Mouse (Mus musculus) kidney, embryonic 14.5 days (tissue): ENCODE measurements at regions not wholly inside any gene's neighbourhood (a gene's known extent, or its start where the extent isn't known, plus 50 kb on each side); places are given as distances from the start of the nearest gene placed in this dataset.
A peak's percentile ranks its signal among the peaks of the same experiment; 100 is the strongest.

Experiments used
- ATAC-seq: fragments of 200-750 bp; cut with Nextera tagmentation; 2 replicates; pipeline ENCODE4 v1.8.0; 2017; ENCODE audit warnings: moderate number of reproducible peaks, mild to moderate bottlenecking, moderate TSS enrichment, moderate library complexity; ENCODE audit not compliant: low FRiP score, low TSS enrichment
- H3K27ac ChIP-seq: fragments of 300-500 bp; sonication (generic); 2 replicates; pipeline ENCODE4 v1.5.1; 2014; ENCODE audit warnings: low read depth, mild to moderate bottlenecking, low read length, moderate library complexity, mixed read lengths
- H3K27me3 ChIP-seq: fragments of 300-500 bp; sonication (generic); 2 replicates; pipeline ENCODE4 v1.6.1; 2014; ENCODE audit warnings: mild to moderate bottlenecking, low read length; ENCODE audit not compliant: control insufficient read depth, insufficient read depth
- H3K36me3 ChIP-seq: fragments of 300-500 bp; sonication (generic); 2 replicates; pipeline ENCODE4 v1.6.1; 2014; ENCODE audit warnings: low read length, mixed read lengths; ENCODE audit not compliant: control insufficient read depth, insufficient read depth
- H3K4me1 ChIP-seq: fragments of 300-500 bp; sonication (generic); 2 replicates; pipeline ENCODE4 v1.6.1; 2014; ENCODE audit warnings: low read length, mixed read lengths; ENCODE audit not compliant: control insufficient read depth, insufficient read depth
- H3K4me2 ChIP-seq: fragments of 300-500 bp; sonication (generic); replicated peaks from 2 replicates; pipeline ENCODE4 v1.6.1; 2014; ENCODE audit warnings: low read depth, mild to moderate bottlenecking, low read length
- H3K4me3 ChIP-seq: fragments of 300-500 bp; sonication (generic); 2 replicates; pipeline ENCODE4 v1.5.1; 2014; ENCODE audit warnings: mild to moderate bottlenecking, low read length
- H3K9ac ChIP-seq: fragments of 300-500 bp; sonication (generic); 2 replicates; pipeline ENCODE4 v1.6.1; 2014; ENCODE audit warnings: low read depth, mild to moderate bottlenecking, low read length, moderate library complexity
- H3K9me3 ChIP-seq: fragments of 300-500 bp; sonication (generic); 2 replicates; pipeline ENCODE4 v1.6.1; 2016; ENCODE audit warnings: low read length; ENCODE audit not compliant: control insufficient read depth
- WGBS: fragments of 180-500 bp; shearing (Covaris S2); extraction: QIAGEN DNeasy Blood & Tissue Kit; methylation state at CpG from one replicate; pipeline ENCODE4 v1.1.7; 2014; 5-methylcytosine and 5-hydroxymethylcytosine counted together

- H3K9ac ChIP-seq, result no peak overlapping the region
- no peaks in the 10 kb centered on the region for H3K36me3 ChIP-seq
- 41% methylated on average over 10 of the region's 10 CpGs for WGBS
- no peak for ATAC-seq
- no peak overlapping the region for H3K4me3 ChIP-seq
- no peak overlapping the region for H3K27ac ChIP-seq
- no peaks in the 10 kb centered on the region for H3K27me3 ChIP-seq
- H3K4me1 ChIP-seq, result no peaks in the 10 kb centered on the region
- no peak overlapping the region for H3K4me2 ChIP-seq
- H3K9me3 ChIP-seq, result no peaks in the 10 kb centered on the region
These were observed 139.8 kb downstream of the Icos start for GRCm38 (mm10) chr1:61117535-61117934.

GRCm38 (mm10) chr1:61118071-61118470 is 140.3 kb downstream of the Icos start:
- Histone ChIP-seq H3K27me3 (no peaks in the 10 kb centered on the region), H3K4me2 (no peak overlapping the region), H3K4me3 (no peak overlapping the region), H3K9ac (no peak overlapping the region), H3K27ac (no peak overlapping the region), H3K36me3 (no peaks in the 10 kb centered on the region), H3K4me1 (no peaks in the 10 kb centered on the region), H3K9me3 (no peaks in the 10 kb centered on the region)
- no peak for ATAC-seq
- WGBS, result 72% methylated on average over 4 of the region's 4 CpGs

- Histone ChIP-seq H3K4me3 (no peak overlapping the region), H3K27me3 (no peaks in the 10 kb centered on the region), H3K4me1 (no peaks in the 10 kb centered on the region), H3K9me3 (no peaks in the 10 kb centered on the region), H3K27ac (no peak overlapping the region), H3K9ac (no peak overlapping the region), H3K4me2 (no peak overlapping the region), H3K36me3 (no peaks in the 10 kb centered on the region)
- ATAC-seq, result no peak
- WGBS, result 71% methylated on average over 4 of the region's 4 CpGs
These were observed 143.8 kb downstream of the Icos start for GRCm38 (mm10) chr1:61121480-61121879.

GRCm38 (mm10) chr1:61125127-61125526 is 147.4 kb downstream of the Icos start:
- Histone ChIP-seq H3K4me3 (no peak overlapping the region), H3K27me3 (no peaks in the 10 kb centered on the region), H3K4me2 (no peak overlapping the region), H3K9me3 (no peaks in the 10 kb centered on the region), H3K9ac (no peak overlapping the region), H3K4me1 (no peaks in the 10 kb centered on the region), H3K27ac (no peak overlapping the region), H3K36me3 (no peaks in the 10 kb centered on the region)
- ATAC-seq, result no peak
- 96% methylated on average over 2 of the region's 2 CpGs for WGBS

GRCm38 (mm10) chr1:61135597-61136545 is 158.1 kb downstream of the Icos start:
- Histone ChIP-seq H3K9ac (no peak overlapping the region), H3K4me3 (no peak overlapping the region), H3K4me1 (peaks cover 11% of the 10 kb centered on the region), H3K4me2 (no peak overlapping the region), H3K27ac (no peak overlapping the region), H3K9me3 (no peaks in the 10 kb centered on the region), H3K27me3 (peaks cover 5% of the 10 kb centered on the region; the same call in 1 of the 2 replicates), H3K36me3 (no peaks in the 10 kb centered on the region)
- ATAC-seq, result no peak
- WGBS, result 80% methylated on average over 9 of the region's 9 CpGs

GRCm38 (mm10) chr1:61137210-61137885 is 159.6 kb downstream of the Icos start:
- no peak overlapping the region for H3K27ac ChIP-seq
- WGBS, result 22% methylated on average over 5 of the region's 5 CpGs

GRCm38 (mm10) chr1:61137954-61138353 is 160.2 kb downstream of the Icos start:
- no peaks in the 10 kb centered on the region for H3K36me3 ChIP-seq
- H3K9me3 ChIP-seq, result no peaks in the 10 kb centered on the region
- no peak overlapping the region for H3K4me3 ChIP-seq
- H3K4me2 ChIP-seq, result no peak overlapping the region
- H3K27ac ChIP-seq, result no peak overlapping the region
- 40% methylated on average over 11 of the region's 11 CpGs for WGBS
- H3K9ac ChIP-seq, result no peak overlapping the region
- no peak for ATAC-seq
- H3K4me1 ChIP-seq, result peaks cover 28% of the 10 kb centered on the region
- H3K27me3 ChIP-seq, result peaks cover 5% of the 10 kb centered on the region; the same call in 1 of the 2 replicates

More at GRCm38 (mm10) chr1:61137210-61137885, 159.6 kb downstream of the Icos start:
- no peak overlapping the region for H3K4me2 ChIP-seq
- ATAC-seq, result no peak
- H3K4me3 ChIP-seq, result no peak overlapping the region
- H3K27me3 ChIP-seq, result peaks cover 5% of the 10 kb centered on the region; the same call in 1 of the 2 replicates
- H3K36me3 ChIP-seq, result no peaks in the 10 kb centered on the region
- peaks cover 24% of the 10 kb centered on the region for H3K4me1 ChIP-seq
- H3K9ac ChIP-seq, result no peak overlapping the region
- no peaks in the 10 kb centered on the region for H3K9me3 ChIP-seq

- H3K4me1 ChIP-seq, result peaks cover 28% of the 10 kb centered on the region
- ATAC-seq, result peak; percentile 48; the same call in 1 of the 2 replicates
These were observed 161.7 kb downstream of the Icos start for GRCm38 (mm10) chr1:61139291-61139983.

More at GRCm38 (mm10) chr1:61139291-61139983, 161.7 kb downstream of the Icos start:
- Histone ChIP-seq H3K4me3 (peak overlapping the region; percentile 17; the same call in 1 of the 2 replicates), H3K27ac (no peak overlapping the region; the same call in 1 of the 2 replicates), H3K9ac (no peak overlapping the region), H3K27me3 (peaks cover 9% of the 10 kb centered on the region; the same call in 1 of the 2 replicates), H3K9me3 (no peaks in the 10 kb centered on the region), H3K36me3 (no peaks in the 10 kb centered on the region), H3K4me2 (peak overlapping the region; percentile 40)
- WGBS, result 6% methylated on average over 15 of the region's 15 CpGs
